Mouse (Mus musculus): Measurements from ENCODE around the gene 4933405O20Rik.

4933405O20Rik gene

GRCm38 (mm10) chr7:50598890-50599289 lies at the start of gene 4933405O20Rik:
Gene 4933405O20Rik (plus strand): TSS chr7:50599190.
- no peak for DNase-seq (ENCODE audit: low read depth, low spot score)

GRCm38 (mm10) chr7:50549572-50549971 lies 49.4 kb upstream of the 4933405O20Rik start:
- DNase-seq (ENCODE audit: low read depth, low spot score): no peak

- no peak for DNase-seq (ENCODE audit: low read depth, low spot score)
These were observed 47.6 kb upstream of the 4933405O20Rik start for GRCm38 (mm10) chr7:50551426-50551825.

GRCm38 (mm10) chr7:50562708-50563107 lies 36.3 kb upstream of the 4933405O20Rik start:
- DNase-seq (ENCODE audit: low read depth, low spot score): no peak

- no peak for DNase-seq (ENCODE audit: low read depth, low spot score)
These were observed 25.1 kb upstream of the 4933405O20Rik start for GRCm38 (mm10) chr7:50573841-50574240.

GRCm38 (mm10) chr7:50588642-50589424 lies 10.2 kb upstream of the 4933405O20Rik start:
- no peak for DNase-seq (ENCODE audit: low read depth, low spot score)

- no peak for DNase-seq (ENCODE audit: low read depth, low spot score)
These were observed 15.1 kb downstream of the 4933405O20Rik start for GRCm38 (mm10) chr7:50614101-50614500.

GRCm38 (mm10) chr7:50629186-50629585 lies 30.2 kb downstream of the 4933405O20Rik start:
- DNase-seq (ENCODE audit: low read depth, low spot score): no peak

GRCm38 (mm10) chr7:50633147-50633546 lies 34.2 kb downstream of the 4933405O20Rik start:
- DNase-seq (ENCODE audit: low read depth, low spot score): no peak

Measured in brain, embryonic 18.5 days (tissue).